Mouse (Mus musculus) testis, adult 2 months (tissue): Measurements from ENCODE around the gene Gm20388.

Source experiments
- CTCF ChIP-seq: fragments of 200-500 bp; IDR thresholded peaks from 2 replicates; pipeline ENCODE4 v1.5.1; 2012; ENCODE audit warnings: low read depth, mild to moderate bottlenecking, inconsistent platforms, low read length, moderate library complexity; ENCODE audit not compliant: control insufficient read depth, insufficient read depth, insufficient replicate concordance
- POLR2A ChIP-seq: fragments of 200-500 bp; IDR thresholded peaks from 2 replicates; pipeline ENCODE4 v1.6.1; 2012; ENCODE audit warnings: low read depth, mild to moderate bottlenecking, inconsistent platforms, low read length, moderate library complexity; ENCODE audit not compliant: control insufficient read depth

GRCm38 (mm10) chr8:122319708-122320075 lies 2409.1 kb downstream of the Gm20388 start:
- TF ChIP-seq CTCF (no peak), POLR2A (no peak)
